Mouse (Mus musculus): ENCODE measurements around the gene Fgfr2. TPM values are rescaled to one million over a fixed set of nuclear protein-coding genes. Genes with fewer than 3 reads are reported as not detected.

The Fgfr2 gene
- total RNA-seq, 1 experiment, result 37.5 TPM

GRCm38 (mm10) chr7:132813416-132814088 lies 309.6 kb downstream of the Fgfr2 start, which contains the start of gene Fam53b:
TSS of gene Fam53b (minus strand) at chr7:132813886.
- no peak for TF ChIP-seq ZNF384 (IDR thresholded peaks at IDR 0.05; ENCODE audit: low read depth, low read length)
- no peak for TF ChIP-seq ZC3H11A (IDR thresholded peaks at IDR 0.05; ENCODE audit: borderline replicate concordance, low read depth, low read length)
- TF ChIP-seq MAFK (IDR thresholded peaks at IDR 0.05; ENCODE audit: insufficient read depth, low read depth, low read length), result no peak
- TF ChIP-seq HCFC1 (IDR thresholded peaks at IDR 0.05; ENCODE audit: borderline replicate concordance, insufficient read depth, low read length), result no peak
- no peak for TF ChIP-seq CHD2 (IDR thresholded peaks at IDR 0.05; ENCODE audit: low read depth, low read length)
- DNase-seq (ENCODE audit: low read depth, low spot score), result no peak
- peak within 1 kb of the TSS; percentile 75 to 85 for H3K4me3 ChIP-seq (ENCODE audit: insufficient read depth in 1 of 2, low read depth in 1 of 2, low read length in 2 of 2, poor library complexity in 1 of 2, severe bottlenecking in 1 of 2)
- H3K4me1 ChIP-seq (ENCODE audit: control insufficient read depth in 2 of 2, insufficient read depth in 2 of 2, low read length in 2 of 2, poor library complexity in 1 of 2), result peaks cover 7 to 11% of the 10 kb centered on the region in 2 experiments
- in situ Hi-C loops (cut with MboI; ENCODE audit: low sequenced_read_pairs in 2 of 2, unreplicated experiment in 2 of 2), result no loop called here
- no peaks in the 10 kb centered on the region for H3K9me3 ChIP-seq (ENCODE audit: control insufficient read depth, insufficient read depth, low read depth, low read length)
- no peak within 1 kb of the TSS for H3K27ac ChIP-seq (ENCODE audit: insufficient read depth, low read depth, low read length, poor library complexity, severe bottlenecking)
- peak within 1 kb of the TSS; percentile 77 for H3K9ac ChIP-seq (ENCODE audit: insufficient read depth, low read depth, low read length, poor library complexity, severe bottlenecking)
- no peaks in the 10 kb centered on the region; the same call in 1 of the 2 replicates for H3K36me3 ChIP-seq (ENCODE audit: control insufficient read depth, insufficient read depth, low read length, poor library complexity, severe bottlenecking)

DNA sequence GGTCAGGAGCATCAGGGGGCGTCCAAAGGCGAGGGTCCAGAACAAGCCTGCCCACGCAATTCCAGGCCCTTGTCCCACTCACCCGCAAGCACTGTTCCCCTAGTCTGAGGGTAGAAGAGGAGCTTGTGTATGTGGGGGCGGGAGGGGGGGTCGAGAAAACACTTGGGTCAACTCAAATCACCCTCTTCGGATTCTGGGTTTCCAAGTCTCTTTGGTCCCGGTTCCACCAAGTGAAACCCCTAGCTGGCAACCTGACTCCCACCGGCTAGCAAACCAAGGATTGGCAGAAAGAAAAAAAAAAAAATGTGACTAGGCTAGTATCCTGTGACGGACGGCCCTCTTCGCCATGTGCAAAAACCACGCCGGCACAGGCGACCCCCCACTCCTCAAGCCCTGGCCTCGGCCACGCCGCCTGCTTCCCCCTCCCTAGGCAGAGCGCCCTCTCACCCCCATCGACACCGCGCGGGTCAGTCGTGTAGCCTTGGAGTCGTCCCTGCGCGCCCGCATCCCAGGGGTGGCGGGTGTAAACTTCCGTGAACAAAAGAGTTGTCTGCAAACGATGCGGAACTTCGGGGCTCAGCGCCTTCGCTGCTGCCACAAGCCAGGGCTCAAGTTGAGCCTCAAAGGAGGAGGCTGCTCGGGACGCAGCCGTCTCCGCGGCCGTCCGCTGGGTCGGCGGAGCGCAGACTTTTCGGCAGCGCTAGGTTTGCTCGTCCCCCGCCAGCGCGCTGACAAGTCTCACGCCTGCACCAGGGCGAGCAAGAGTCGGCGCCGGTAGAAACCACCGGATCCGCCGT lies 310.3 kb downstream of the Fgfr2 start:
- no peaks in the 10 kb centered on the region; the same call in 1 of the 2 replicates for H3K36me3 ChIP-seq (ENCODE audit: control insufficient read depth, insufficient read depth, low read length, poor library complexity, severe bottlenecking)
- peaks cover 7 to 14% of the 10 kb centered on the region in 2 experiments for H3K4me1 ChIP-seq (ENCODE audit: control insufficient read depth in 2 of 2, insufficient read depth in 2 of 2, low read length in 2 of 2, poor library complexity in 1 of 2)
- H3K4me3 ChIP-seq (ENCODE audit: insufficient read depth in 1 of 2, low read depth in 1 of 2, low read length in 2 of 2, poor library complexity in 1 of 2, severe bottlenecking in 1 of 2), result peak overlapping the region; percentile 75 to 85
- in situ Hi-C loops (cut with MboI; ENCODE audit: low sequenced_read_pairs in 2 of 2, unreplicated experiment in 2 of 2), result no loop called here
- no peak for DNase-seq (ENCODE audit: low read depth, low spot score)
- H3K9ac ChIP-seq (ENCODE audit: insufficient read depth, low read depth, low read length, poor library complexity, severe bottlenecking), result peak overlapping the region; percentile 77
- no peaks in the 10 kb centered on the region for H3K9me3 ChIP-seq (ENCODE audit: control insufficient read depth, insufficient read depth, low read depth, low read length)
- no peak overlapping the region for H3K27ac ChIP-seq (ENCODE audit: insufficient read depth, low read depth, low read length, poor library complexity, severe bottlenecking)
- TF ChIP-seq ZC3H11A (IDR thresholded peaks at IDR 0.05; ENCODE audit: borderline replicate concordance, low read depth, low read length) (no peak), MAFK (IDR thresholded peaks at IDR 0.05; ENCODE audit: insufficient read depth, low read depth, low read length) (no peak), ZNF384 (IDR thresholded peaks at IDR 0.05; ENCODE audit: low read depth, low read length) (0 out of 2 replicates have a peak, but pooled peaks have one; percentile 20), CHD2 (IDR thresholded peaks at IDR 0.05; ENCODE audit: low read depth, low read length) (no peak)

DNA sequence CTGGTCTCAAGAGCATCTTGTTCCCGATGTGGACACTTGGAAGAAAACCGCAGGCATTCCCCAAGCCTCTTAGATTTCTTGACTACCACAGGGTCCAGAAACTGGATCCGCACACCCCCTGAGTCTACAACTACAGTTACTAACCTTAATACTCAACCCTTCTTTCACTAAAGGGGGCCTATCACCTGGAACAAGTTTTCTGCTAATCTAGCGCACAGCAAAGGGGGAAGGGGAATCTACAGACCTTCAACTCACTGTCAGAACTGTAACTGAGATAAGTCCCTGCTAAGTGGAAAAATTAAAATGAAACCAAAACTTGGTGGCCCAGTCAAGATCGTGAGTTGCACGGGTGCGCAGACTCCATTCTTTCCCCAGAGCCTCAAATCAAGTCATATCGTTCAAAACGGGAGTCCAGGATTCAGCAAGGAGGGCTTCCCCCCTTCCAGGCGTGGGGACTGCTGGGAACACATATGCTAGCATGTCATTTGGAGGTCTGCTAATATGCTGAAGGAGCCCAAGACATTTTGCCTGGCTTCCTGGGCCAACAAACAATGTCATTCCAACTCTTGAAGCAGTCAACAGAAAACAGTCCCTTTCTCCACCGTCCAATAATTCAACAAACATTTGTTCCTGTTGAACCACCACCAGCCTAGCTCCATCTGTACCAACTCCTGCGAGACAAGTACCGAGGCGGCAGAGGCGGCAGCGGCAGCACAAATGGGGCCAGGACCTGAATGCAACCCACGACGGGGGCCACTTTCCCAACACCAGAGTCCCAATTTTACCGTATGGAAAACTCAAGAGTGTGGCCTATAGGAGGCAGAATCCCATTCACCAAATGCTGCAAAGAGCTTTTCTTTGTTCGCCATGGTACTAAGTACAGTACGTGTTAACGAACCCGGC lies 311.2 kb downstream of the Fgfr2 start:
- in situ Hi-C loops (cut with MboI; ENCODE audit: low sequenced_read_pairs in 2 of 2, unreplicated experiment in 2 of 2), result no loop called here
- Histone ChIP-seq H3K4me3 (ENCODE audit: insufficient read depth in 1 of 2, low read depth in 1 of 2, low read length in 2 of 2, poor library complexity in 1 of 2, severe bottlenecking in 1 of 2) (peak overlapping the region; percentile 4 to 75; a peak in 3 of 4 replicates), H3K9me3 (ENCODE audit: control insufficient read depth, insufficient read depth, low read depth, low read length) (no peaks in the 10 kb centered on the region), H3K36me3 (ENCODE audit: control insufficient read depth, insufficient read depth, low read length, poor library complexity, severe bottlenecking) (no peaks in the 10 kb centered on the region), H3K27ac (ENCODE audit: insufficient read depth, low read depth, low read length, poor library complexity, severe bottlenecking) (no peak overlapping the region), H3K9ac (ENCODE audit: insufficient read depth, low read depth, low read length, poor library complexity, severe bottlenecking) (0 out of 2 replicates have a peak overlapping the region, but pooled peaks have one; percentile 77), H3K4me1 (ENCODE audit: control insufficient read depth in 2 of 2, insufficient read depth in 2 of 2, low read length in 2 of 2, poor library complexity in 1 of 2) (peaks cover 12 to 21% of the 10 kb centered on the region in 2 experiments)
- no peak for DNase-seq (ENCODE audit: low read depth, low spot score)
- TF ChIP-seq ZNF384 (IDR thresholded peaks at IDR 0.05; ENCODE audit: low read depth, low read length) (no peak), CHD2 (IDR thresholded peaks at IDR 0.05; ENCODE audit: low read depth, low read length) (no peak), HCFC1 (IDR thresholded peaks at IDR 0.05; ENCODE audit: borderline replicate concordance, insufficient read depth, low read length) (no peak), MAFK (IDR thresholded peaks at IDR 0.05; ENCODE audit: insufficient read depth, low read depth, low read length) (no peak), ZC3H11A (IDR thresholded peaks at IDR 0.05; ENCODE audit: borderline replicate concordance, low read depth, low read length) (no peak)

DNA sequence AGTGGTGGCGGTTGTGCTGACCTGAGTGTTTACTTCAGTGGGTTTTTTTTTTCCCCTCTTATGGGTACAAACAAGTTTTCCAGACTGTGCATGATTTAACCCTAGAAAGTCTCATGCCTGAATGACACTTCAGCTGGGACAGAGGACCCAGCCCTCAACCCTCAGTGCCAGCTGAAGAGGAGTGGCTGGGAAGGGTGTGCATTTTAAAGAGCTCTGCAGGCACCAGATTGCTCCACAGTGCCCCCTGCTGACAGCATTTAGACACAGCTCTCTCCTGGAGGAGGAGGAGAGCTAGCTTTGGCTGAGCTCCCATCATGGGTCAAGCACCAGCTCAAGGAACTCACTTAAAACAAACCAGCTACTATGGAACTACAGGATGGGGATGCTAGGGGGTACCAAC lies 312.3 kb downstream of the Fgfr2 start:
- peak; percentile 90 for DNase-seq (ENCODE audit: low read depth, low spot score)
- in situ Hi-C loops (cut with MboI; ENCODE audit: low sequenced_read_pairs in 2 of 2, unreplicated experiment in 2 of 2), result no loop called here
- no peaks in the 10 kb centered on the region for H3K9me3 ChIP-seq (ENCODE audit: control insufficient read depth, insufficient read depth, low read depth, low read length)
- H3K4me1 ChIP-seq (ENCODE audit: control insufficient read depth in 2 of 2, insufficient read depth in 2 of 2, low read length in 2 of 2, poor library complexity in 1 of 2), result peaks cover 12 to 28% of the 10 kb centered on the region in 2 experiments
- H3K27ac ChIP-seq (ENCODE audit: insufficient read depth, low read depth, low read length, poor library complexity, severe bottlenecking), result no peak overlapping the region
- TF ChIP-seq HCFC1 (IDR thresholded peaks at IDR 0.05; ENCODE audit: borderline replicate concordance, insufficient read depth, low read length) (no peak), CHD2 (IDR thresholded peaks at IDR 0.05; ENCODE audit: low read depth, low read length) (no peak), ZNF384 (IDR thresholded peaks at IDR 0.05; ENCODE audit: low read depth, low read length) (no peak)
- no peaks in the 10 kb centered on the region for H3K36me3 ChIP-seq (ENCODE audit: control insufficient read depth, insufficient read depth, low read length, poor library complexity, severe bottlenecking)
- H3K9ac ChIP-seq (ENCODE audit: insufficient read depth, low read depth, low read length, poor library complexity, severe bottlenecking), result no peak overlapping the region
- H3K4me3 ChIP-seq (ENCODE audit: insufficient read depth in 1 of 2, low read depth in 1 of 2, low read length in 2 of 2, poor library complexity in 1 of 2, severe bottlenecking in 1 of 2), result no peak overlapping the region
